Mouse (Mus musculus) forebrain, embryonic 13.5 days (tissue): Measurements from ENCODE around the gene Sept12. TPM values are rescaled to one million over a fixed set of nuclear protein-coding genes. Genes with fewer than 3 reads are reported as not detected.

Experiments
- ATAC-seq: fragments of 200-750 bp; cut with Nextera tagmentation; 2 replicates; pipeline ENCODE4 v1.8.0; 2017
- H3K27ac ChIP-seq: fragments of 300-500 bp; sonication (generic); 2 replicates; pipeline ENCODE4 v1.5.1; 2015; ENCODE audit warnings: inconsistent platforms, mild to moderate bottlenecking, moderate library complexity
- H3K27me3 ChIP-seq: fragments of 300-500 bp; sonication (generic); 2 replicates; pipeline ENCODE4 v1.6.1; 2015; ENCODE audit warnings: mild to moderate bottlenecking, inconsistent platforms
- H3K36me3 ChIP-seq: fragments of 300-500 bp; sonication (generic); 2 replicates; pipeline ENCODE4 v1.6.1; 2015; ENCODE audit warnings: mild to moderate bottlenecking, inconsistent platforms; ENCODE audit not compliant: poor library complexity, severe bottlenecking
- H3K4me1 ChIP-seq: fragments of 300-500 bp; sonication (generic); 2 replicates; pipeline ENCODE4 v1.6.1; 2015; ENCODE audit warnings: inconsistent platforms
- H3K4me2 ChIP-seq: fragments of 300-500 bp; sonication (generic); 2 replicates; pipeline ENCODE4 v1.6.1; 2015; ENCODE audit warnings: inconsistent platforms, mild to moderate bottlenecking, moderate library complexity
- H3K4me3 ChIP-seq: fragments of 300-500 bp; sonication (generic); 2 replicates; pipeline ENCODE4 v1.5.1; 2015; ENCODE audit warnings: mild to moderate bottlenecking, inconsistent platforms
- H3K9ac ChIP-seq: fragments of 300-500 bp; sonication (generic); 2 replicates; pipeline ENCODE4 v1.6.1; 2015; ENCODE audit warnings: mild to moderate bottlenecking, inconsistent platforms
- H3K9me3 ChIP-seq: fragments of 300-500 bp; sonication (generic); replicated peaks from 2 replicates; pipeline ENCODE4 v1.6.1; 2016; ENCODE audit warnings: inconsistent platforms
- WGBS: fragments of 180-500 bp; shearing (Covaris S2); methylation state at CpG from one replicate; pipeline ENCODE4 v1.1.7; 2015; 5-methylcytosine and 5-hydroxymethylcytosine counted together
- polyA plus RNA-seq: library from polyadenylated mRNA; unstranded; fragments of >200 nt; fragmentation: Nextera tagmentation; extraction: Ambion mirVana; gene quantifications from 2 replicates; pipeline ENCODE4 v1.2.1, GENCODE M21; 2015

Gene Sept12
- polyA plus RNA-seq, result not detected in 2 replicates

GRCm38 (mm10) chr16:4997553-4997952 lies at the start of gene Sept12:
TSS of gene Sept12 (minus strand) at chr16:4997852.
- no peaks in the 10 kb centered on the region for H3K4me1 ChIP-seq
- ATAC-seq, result no peak
- no peak within 1 kb of the TSS for H3K27ac ChIP-seq
- 75% methylated on average over 3 of the region's 3 CpGs for WGBS
- H3K27me3 ChIP-seq, result no peaks in the 10 kb centered on the region
- H3K4me3 ChIP-seq, result no peak within 1 kb of the TSS
- H3K36me3 ChIP-seq, result no peaks in the 10 kb centered on the region
- H3K4me2 ChIP-seq, result no peak within 1 kb of the TSS
- H3K9me3 ChIP-seq, result no peaks in the 10 kb centered on the region
- no peak within 1 kb of the TSS for H3K9ac ChIP-seq

- no peak overlapping the region for H3K9ac ChIP-seq
- peaks cover 69% of the 10 kb centered on the region for H3K36me3 ChIP-seq
- no peaks in the 10 kb centered on the region for H3K9me3 ChIP-seq
- H3K27ac ChIP-seq, result no peak overlapping the region
- H3K27me3 ChIP-seq, result no peaks in the 10 kb centered on the region
- no peak overlapping the region for H3K4me2 ChIP-seq
- WGBS, result 95% methylated on average over 3 of the region's 3 CpGs
- peaks cover 13% of the 10 kb centered on the region for H3K4me1 ChIP-seq
- no peak for ATAC-seq
- H3K4me3 ChIP-seq, result no peak overlapping the region
Observed at GRCm38 (mm10) chr16:5045322-5045721, 47.7 kb upstream of the Sept12 start.

GRCm38 (mm10) chr16:5036649-5037234 lies 39.1 kb upstream of the Sept12 start:
- Histone ChIP-seq H3K4me2 (no peak overlapping the region), H3K27me3 (no peaks in the 10 kb centered on the region), H3K4me3 (no peak overlapping the region), H3K9me3 (no peaks in the 10 kb centered on the region), H3K9ac (no peak overlapping the region), H3K4me1 (no peaks in the 10 kb centered on the region), H3K27ac (no peak overlapping the region), H3K36me3 (peaks cover 99% of the 10 kb centered on the region)
- no peak for ATAC-seq
- WGBS, result 92% methylated on average over 5 of the region's 5 CpGs

GRCm38 (mm10) chr16:5035591-5035990 lies 37.9 kb upstream of the Sept12 start:
- no peaks in the 10 kb centered on the region for H3K9me3 ChIP-seq
- 95% methylated on average over 3 of the region's 3 CpGs for WGBS
- peaks cover 99% of the 10 kb centered on the region for H3K36me3 ChIP-seq
- ATAC-seq, result no peak
- H3K4me3 ChIP-seq, result no peak overlapping the region
- H3K9ac ChIP-seq, result no peak overlapping the region
- no peak overlapping the region for H3K27ac ChIP-seq
- no peaks in the 10 kb centered on the region for H3K27me3 ChIP-seq
- H3K4me2 ChIP-seq, result no peak overlapping the region
- no peaks in the 10 kb centered on the region for H3K4me1 ChIP-seq

GRCm38 (mm10) chr16:5029847-5030246 lies 32.2 kb upstream of the Sept12 start:
- Histone ChIP-seq H3K36me3 (peaks cover 99% of the 10 kb centered on the region), H3K9ac (no peak overlapping the region), H3K4me1 (no peaks in the 10 kb centered on the region), H3K9me3 (no peaks in the 10 kb centered on the region), H3K27me3 (no peaks in the 10 kb centered on the region), H3K27ac (no peak overlapping the region), H3K4me2 (no peak overlapping the region), H3K4me3 (no peak overlapping the region)
- no peak for ATAC-seq
- 62% methylated on average over 2 of the region's 2 CpGs for WGBS

GRCm38 (mm10) chr16:5024021-5024420 lies 26.4 kb upstream of the Sept12 start:
- Histone ChIP-seq H3K9ac (no peak overlapping the region), H3K27me3 (no peaks in the 10 kb centered on the region), H3K4me2 (no peak overlapping the region), H3K4me3 (no peak overlapping the region), H3K9me3 (no peaks in the 10 kb centered on the region), H3K36me3 (peaks cover 97% of the 10 kb centered on the region), H3K4me1 (no peaks in the 10 kb centered on the region), H3K27ac (no peak overlapping the region)
- ATAC-seq, result no peak
- 96% methylated on average over 3 of the region's 3 CpGs for WGBS

GRCm38 (mm10) chr16:5014578-5014977 lies 16.9 kb upstream of the Sept12 start:
- no peak for ATAC-seq
- no peaks in the 10 kb centered on the region for H3K27me3 ChIP-seq
- no peak overlapping the region for H3K4me2 ChIP-seq
- H3K4me3 ChIP-seq, result no peak overlapping the region
- H3K27ac ChIP-seq, result no peak overlapping the region
- H3K4me1 ChIP-seq, result peaks cover 11% of the 10 kb centered on the region
- peaks cover 66% of the 10 kb centered on the region for H3K36me3 ChIP-seq
- WGBS, result 90% methylated on average over 4 of the region's 4 CpGs
- no peak overlapping the region for H3K9ac ChIP-seq
- H3K9me3 ChIP-seq, result no peaks in the 10 kb centered on the region

- H3K4me1 ChIP-seq, result peaks cover 11% of the 10 kb centered on the region
- peak within 1 kb of the TSS; percentile 27; the same call in 1 of the 2 replicates for H3K27ac ChIP-seq
- peaks cover 60% of the 10 kb centered on the region for H3K36me3 ChIP-seq
- WGBS, result under 1% methylated on average over 55 of the region's 63 CpGs
- H3K4me3 ChIP-seq, result peak within 1 kb of the TSS; percentile 54
- H3K9me3 ChIP-seq, result no peaks in the 10 kb centered on the region
- H3K27me3 ChIP-seq, result no peaks in the 10 kb centered on the region
- ATAC-seq, result peak; percentile 100
- H3K4me2 ChIP-seq, result peak within 1 kb of the TSS; percentile 76
- H3K9ac ChIP-seq, result peak within 1 kb of the TSS; percentile 65
Observed at GRCm38 (mm10) chr16:5013054-5013838, 15.6 kb upstream of the Sept12 start, which contains the start of gene Rogdi. TSS of gene Rogdi (minus strand) at chr16:5013553.

GRCm38 (mm10) chr16:5012036-5013005 lies 14.7 kb upstream of the Sept12 start:
- Histone ChIP-seq H3K27me3 (no peaks in the 10 kb centered on the region), H3K9me3 (no peaks in the 10 kb centered on the region), H3K4me1 (peaks cover 11% of the 10 kb centered on the region), H3K9ac (peak overlapping the region; percentile 65), H3K4me3 (peak overlapping the region; percentile 54), H3K36me3 (peaks cover 51% of the 10 kb centered on the region), H3K27ac (peak overlapping the region; percentile 27; the same call in 1 of the 2 replicates), H3K4me2 (peak overlapping the region; percentile 76)
- WGBS, result 57% methylated on average over 13 of the region's 13 CpGs
- ATAC-seq, result no peak

GRCm38 (mm10) chr16:5011285-5011684 lies 13.6 kb upstream of the Sept12 start:
- H3K9me3 ChIP-seq, result no peaks in the 10 kb centered on the region
- H3K27me3 ChIP-seq, result no peaks in the 10 kb centered on the region
- no peak overlapping the region for H3K27ac ChIP-seq
- H3K4me3 ChIP-seq, result no peak overlapping the region
- H3K36me3 ChIP-seq, result peaks cover 40% of the 10 kb centered on the region
- no peak overlapping the region for H3K4me2 ChIP-seq
- ATAC-seq, result no peak
- H3K4me1 ChIP-seq, result peaks cover 11% of the 10 kb centered on the region
- 87% methylated on average over 7 of the region's 7 CpGs for WGBS
- no peak overlapping the region for H3K9ac ChIP-seq

- peaks cover 32% of the 10 kb centered on the region for H3K36me3 ChIP-seq
- no peaks in the 10 kb centered on the region for H3K9me3 ChIP-seq
- H3K9ac ChIP-seq, result no peak overlapping the region
- 87% methylated on average over 10 of the region's 10 CpGs for WGBS
- H3K4me2 ChIP-seq, result no peak overlapping the region
- no peak overlapping the region for H3K27ac ChIP-seq
- ATAC-seq, result no peak
- H3K4me1 ChIP-seq, result peaks cover 11% of the 10 kb centered on the region
- no peak overlapping the region for H3K4me3 ChIP-seq
- H3K27me3 ChIP-seq, result no peaks in the 10 kb centered on the region
Observed at GRCm38 (mm10) chr16:5010371-5010935, 12.8 kb upstream of the Sept12 start.
